Mouse (Mus musculus): ENCODE results near the gene Slc30a2. TPM values are rescaled to one million over a fixed set of nuclear protein-coding genes. Genes with fewer than 3 reads are reported as not detected.
"Not testable (repeated sequence)": the region's sequence is repeated elsewhere in the genome, so short reads cannot be mapped to it uniquely, and the experiment has no call there.

The Slc30a2 gene
- polyA plus RNA-seq, 1 experiment from 2014 or later = not detected

GRCm38 (mm10) chr4:134328151-134328550 lies 14.8 kb upstream of the Slc30a2 start:
- 65% methylated on average over 8 of the region's 8 CpGs for WGBS
- Histone ChIP-seq H3K4me3 (no peak overlapping the region), H3K36me3 (no peaks in the 10 kb centered on the region), H3K27me3 (ENCODE audit: low read depth, poor library complexity, severe bottlenecking) (no peaks in the 10 kb centered on the region), H3K4me1 (peaks cover 9% of the 10 kb centered on the region), H3K27ac (no peak overlapping the region), H3K9me3 (replicated peaks) (no peaks in the 10 kb centered on the region)
- no peak for DNase-seq (ENCODE audit: low spot score)

- no peaks in the 10 kb centered on the region for H3K36me3 ChIP-seq
- no peaks in the 10 kb centered on the region for H3K27me3 ChIP-seq (ENCODE audit: low read depth, poor library complexity, severe bottlenecking)
- H3K4me1 ChIP-seq = peaks cover 9% of the 10 kb centered on the region
- WGBS = 89% methylated on average over 8 of the region's 8 CpGs
- H3K4me3 ChIP-seq = no peak overlapping the region
- no peak overlapping the region for H3K27ac ChIP-seq
- H3K9me3 ChIP-seq (replicated peaks) = no peaks in the 10 kb centered on the region
- DNase-seq (ENCODE audit: low spot score) = no peak
Measured at GRCm38 (mm10) chr4:134328832-134329231, 14.1 kb upstream of the Slc30a2 start.

- peaks cover 9% of the 10 kb centered on the region for H3K4me1 ChIP-seq
- no peak for DNase-seq (ENCODE audit: low spot score)
- 73% methylated on average over 5 of the region's 5 CpGs for WGBS
- H3K27ac ChIP-seq = no peak overlapping the region
- no peaks in the 10 kb centered on the region for H3K36me3 ChIP-seq
- H3K9me3 ChIP-seq (replicated peaks) = no peaks in the 10 kb centered on the region
- no peak overlapping the region for H3K4me3 ChIP-seq
- no peaks in the 10 kb centered on the region for H3K27me3 ChIP-seq (ENCODE audit: low read depth, poor library complexity, severe bottlenecking)
Measured at GRCm38 (mm10) chr4:134330281-134330680, 12.7 kb upstream of the Slc30a2 start.

- WGBS = 76% methylated on average over 6 of the region's 6 CpGs
- H3K36me3 ChIP-seq; H3K4me3 ChIP-seq; DNase-seq (ENCODE audit: low spot score); H3K27ac ChIP-seq; H3K9me3 ChIP-seq (replicated peaks): not testable (repeated sequence)
- Histone ChIP-seq H3K27me3 (ENCODE audit: low read depth, poor library complexity, severe bottlenecking) (peaks cover 61% of the 10 kb centered on the region), H3K4me1 (peaks cover 12% of the 10 kb centered on the region)
Measured at GRCm38 (mm10) chr4:134341231-134341630, 1.8 kb upstream of the Slc30a2 start.

GRCm38 (mm10) chr4:134342213-134342779 lies 685 bp upstream of the Slc30a2 start:
- Histone ChIP-seq H3K27ac (no peak overlapping the region), H3K4me3 (no peak overlapping the region), H3K27me3 (ENCODE audit: low read depth, poor library complexity, severe bottlenecking) (peaks cover 72% of the 10 kb centered on the region), H3K4me1 (peaks cover 12% of the 10 kb centered on the region), H3K9me3 (replicated peaks) (no peaks in the 10 kb centered on the region), H3K36me3 (no peaks in the 10 kb centered on the region)
- no peak for DNase-seq (ENCODE audit: low spot score)
- WGBS = 36% methylated on average over 11 of the region's 11 CpGs

GRCm38 (mm10) chr4:134344620-134345019 lies 1.6 kb downstream of the Slc30a2 start:
- Histone ChIP-seq H3K9me3 (replicated peaks) (no peaks in the 10 kb centered on the region), H3K27me3 (ENCODE audit: low read depth, poor library complexity, severe bottlenecking) (peaks cover 83% of the 10 kb centered on the region), H3K4me1 (peaks cover 12% of the 10 kb centered on the region), H3K27ac (no peak overlapping the region), H3K4me3 (no peak overlapping the region), H3K36me3 (no peaks in the 10 kb centered on the region)
- WGBS = 40% methylated on average over 3 of the region's 3 CpGs
- no peak for DNase-seq (ENCODE audit: low spot score)

GRCm38 (mm10) chr4:134345802-134346201 lies 2.8 kb downstream of the Slc30a2 start:
- 92% methylated on average over 15 of the region's 15 CpGs for WGBS
- Histone ChIP-seq H3K4me1 (peaks cover 12% of the 10 kb centered on the region), H3K4me3 (no peak overlapping the region), H3K27ac (no peak overlapping the region), H3K27me3 (ENCODE audit: low read depth, poor library complexity, severe bottlenecking) (peaks cover 76% of the 10 kb centered on the region), H3K36me3 (no peaks in the 10 kb centered on the region), H3K9me3 (replicated peaks) (no peaks in the 10 kb centered on the region)
- no peak for DNase-seq (ENCODE audit: low spot score)

- no peaks in the 10 kb centered on the region for H3K9me3 ChIP-seq (replicated peaks)
- 85% methylated on average over 11 of the region's 11 CpGs for WGBS
- H3K27ac ChIP-seq = no peak overlapping the region
Measured at GRCm38 (mm10) chr4:134348078-134348477, 5.1 kb downstream of the Slc30a2 start.

GRCm38 (mm10) chr4:134348545-134348944 lies 5.6 kb downstream of the Slc30a2 start:
- no peak overlapping the region for H3K27ac ChIP-seq
- H3K36me3 ChIP-seq = no peaks in the 10 kb centered on the region
- no peaks in the 10 kb centered on the region for H3K9me3 ChIP-seq (replicated peaks)
- H3K4me1 ChIP-seq = peaks cover 17% of the 10 kb centered on the region
- peaks cover 49% of the 10 kb centered on the region for H3K27me3 ChIP-seq (ENCODE audit: low read depth, poor library complexity, severe bottlenecking)
- H3K4me3 ChIP-seq = no peak overlapping the region
- DNase-seq (ENCODE audit: low spot score) = no peak
- 86% methylated on average over 5 of the region's 5 CpGs for WGBS

More at GRCm38 (mm10) chr4:134348078-134348477, 5.1 kb downstream of the Slc30a2 start:
- no peak for DNase-seq (ENCODE audit: low spot score)
- Histone ChIP-seq H3K4me3 (no peak overlapping the region), H3K27me3 (ENCODE audit: low read depth, poor library complexity, severe bottlenecking) (peaks cover 54% of the 10 kb centered on the region), H3K4me1 (peaks cover 22% of the 10 kb centered on the region), H3K36me3 (no peaks in the 10 kb centered on the region)

GRCm38 (mm10) chr4:134349829-134350228 lies 6.8 kb downstream of the Slc30a2 start:
- Histone ChIP-seq H3K27ac (no peak overlapping the region), H3K4me1 (peaks cover 13% of the 10 kb centered on the region), H3K27me3 (ENCODE audit: low read depth, poor library complexity, severe bottlenecking) (peaks cover 36% of the 10 kb centered on the region), H3K9me3 (replicated peaks) (no peaks in the 10 kb centered on the region), H3K4me3 (no peak overlapping the region), H3K36me3 (no peaks in the 10 kb centered on the region)
- 87% methylated on average over 7 of the region's 7 CpGs for WGBS
- DNase-seq (ENCODE audit: low spot score) = no peak

GRCm38 (mm10) chr4:134350641-134351040 lies 7.7 kb downstream of the Slc30a2 start:
- Histone ChIP-seq H3K27me3 (ENCODE audit: low read depth, poor library complexity, severe bottlenecking) (peaks cover 30% of the 10 kb centered on the region), H3K9me3 (replicated peaks) (no peaks in the 10 kb centered on the region), H3K4me1 (peaks cover 15% of the 10 kb centered on the region), H3K36me3 (no peaks in the 10 kb centered on the region), H3K27ac (no peak overlapping the region), H3K4me3 (no peak overlapping the region)
- 88% methylated on average over 6 of the region's 6 CpGs for WGBS
- no peak for DNase-seq (ENCODE audit: low spot score)

GRCm38 (mm10) chr4:134351329-134352260 lies 8.6 kb downstream of the Slc30a2 start:
- peak overlapping the region; percentile 66; the same call in 1 of the 2 replicates for H3K27ac ChIP-seq
- H3K4me1 ChIP-seq = peaks cover 24% of the 10 kb centered on the region
- no peak for DNase-seq (ENCODE audit: low spot score)
- peaks cover 24% of the 10 kb centered on the region for H3K27me3 ChIP-seq (ENCODE audit: low read depth, poor library complexity, severe bottlenecking)
- no peaks in the 10 kb centered on the region for H3K9me3 ChIP-seq (replicated peaks)
- H3K36me3 ChIP-seq = no peaks in the 10 kb centered on the region
- WGBS = 53% methylated on average over 18 of the region's 18 CpGs
- H3K4me3 ChIP-seq = no peak overlapping the region

GRCm38 (mm10) chr4:134352261-134352707 lies 9.3 kb downstream of the Slc30a2 start:
- H3K4me1 ChIP-seq = peaks cover 30% of the 10 kb centered on the region
- H3K9me3 ChIP-seq (replicated peaks) = no peaks in the 10 kb centered on the region
- peaks cover 21% of the 10 kb centered on the region for H3K27me3 ChIP-seq (ENCODE audit: low read depth, poor library complexity, severe bottlenecking)
- WGBS = 80% methylated on average over 12 of the region's 12 CpGs
- no peaks in the 10 kb centered on the region for H3K36me3 ChIP-seq
- H3K27ac ChIP-seq = no peak overlapping the region
- DNase-seq (ENCODE audit: low spot score) = no peak
- no peak overlapping the region for H3K4me3 ChIP-seq
